Mouse (Mus musculus): ENCODE results near the gene Slc29a4. TPM values are rescaled to one million over a fixed set of nuclear protein-coding genes. Genes with fewer than 3 reads are reported as not detected.
A peak's percentile ranks its signal among the peaks of the same experiment; 100 is the strongest.

The Slc29a4 gene
- polyA plus RNA-seq, 1 experiment from 2014 or later, result 2.3 TPM

DNA sequence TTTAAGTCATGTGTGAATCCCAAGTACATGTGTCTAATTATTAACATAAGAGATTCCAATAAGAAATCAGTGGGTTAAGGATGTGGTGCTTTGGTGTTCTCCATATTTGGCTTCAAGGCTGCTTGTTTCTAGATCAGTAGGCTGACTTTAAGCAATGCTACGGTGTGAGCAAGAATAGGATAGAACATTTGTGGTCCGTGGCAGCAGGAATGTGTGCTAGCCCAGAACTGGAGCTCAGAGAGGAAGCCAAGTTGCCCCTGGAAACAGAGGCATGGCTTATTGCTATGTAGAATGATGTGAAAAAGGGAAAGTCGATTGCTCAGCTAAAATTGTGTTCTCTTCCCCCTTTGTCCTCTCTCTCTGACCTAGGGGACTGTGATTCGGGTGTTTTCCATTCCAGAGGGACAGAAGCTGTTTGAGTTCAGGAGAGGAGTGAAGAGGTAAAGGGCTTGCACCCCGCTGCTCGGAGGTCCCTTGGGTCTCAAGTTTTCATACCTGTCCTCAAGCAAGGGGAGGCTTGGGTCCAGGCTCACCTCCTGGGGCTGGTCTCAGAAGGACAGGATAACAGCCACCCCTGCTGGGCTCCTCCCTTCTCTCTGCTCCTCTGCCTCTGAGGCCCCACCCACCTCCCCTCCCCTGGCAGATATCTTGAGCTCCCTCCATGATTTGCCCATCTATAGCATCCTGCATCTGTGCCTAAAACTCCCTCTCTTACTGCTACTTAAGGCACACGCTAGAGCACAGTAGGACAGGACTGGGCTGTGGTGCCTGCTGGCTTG, 31.5 kb upstream of the Slc29a4 start:
- no peaks in the 10 kb centered on the region for H3K9me3 ChIP-seq (ENCODE audit: low read length)
- WGBS, result 90% methylated on average over 7 of the region's 7 CpGs
- H3K36me3 ChIP-seq (ENCODE audit: insufficient read depth, low read length), result peaks cover 87% of the 10 kb centered on the region
- no peak overlapping the region for H3K9ac ChIP-seq (replicated peaks; ENCODE audit: low read depth)
- no peak for ATAC-seq
- no peaks in the 10 kb centered on the region for H3K4me1 ChIP-seq (ENCODE audit: insufficient read depth, low read depth, low read length)
- H3K4me2 ChIP-seq (replicated peaks; ENCODE audit: low read depth, low read length), result no peak overlapping the region
- no peak overlapping the region for H3K27ac ChIP-seq (ENCODE audit: low read length)
- DNase-seq (ENCODE audit: low spot score), result no peak
- no peak for TF ChIP-seq CTCF (IDR thresholded peaks at IDR 0.05)
- TF ChIP-seq EP300 (IDR thresholded peaks at IDR 0.05), result no peak
- H3K27me3 ChIP-seq (replicated peaks; ENCODE audit: insufficient read depth, low read length), result no peaks in the 10 kb centered on the region
- H3K4me3 ChIP-seq (ENCODE audit: low read depth, low read length), result no peak overlapping the region

DNA sequence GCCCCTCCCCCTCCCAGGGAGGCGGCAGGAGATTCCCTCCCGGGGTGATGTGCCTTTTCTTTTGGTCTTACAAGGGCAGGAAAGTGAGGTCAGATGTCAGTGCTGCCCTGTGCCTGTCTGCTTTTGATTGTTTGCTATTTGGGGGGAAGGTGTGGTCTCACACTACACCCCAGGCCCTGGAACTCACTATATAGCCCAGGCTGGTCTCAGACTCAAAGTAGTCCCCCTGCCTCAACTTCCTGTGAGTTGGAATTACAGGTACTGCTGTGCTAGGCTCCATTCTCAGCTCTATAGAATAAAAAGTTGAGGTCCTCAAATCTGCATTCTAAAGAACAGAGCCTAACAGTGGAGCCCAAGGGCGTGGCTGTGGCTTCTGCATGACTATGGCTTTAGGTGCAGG, 24.4 kb upstream of the Slc29a4 start:
- peaks cover 42% of the 10 kb centered on the region for H3K36me3 ChIP-seq (ENCODE audit: insufficient read depth, low read length)
- no peak overlapping the region for H3K9ac ChIP-seq (replicated peaks; ENCODE audit: low read depth)
- WGBS, result 54% methylated on average over 3 of the region's 3 CpGs
- no peaks in the 10 kb centered on the region for H3K4me1 ChIP-seq (ENCODE audit: insufficient read depth, low read depth, low read length)
- TF ChIP-seq CTCF (IDR thresholded peaks at IDR 0.05) (no peak), EP300 (IDR thresholded peaks at IDR 0.05) (no peak)
- H3K27ac ChIP-seq (ENCODE audit: low read length), result no peak overlapping the region
- no peaks in the 10 kb centered on the region for H3K9me3 ChIP-seq (ENCODE audit: low read length)
- H3K4me3 ChIP-seq (ENCODE audit: low read depth, low read length), result no peak overlapping the region
- ATAC-seq, result no peak
- no peak overlapping the region for H3K4me2 ChIP-seq (replicated peaks; ENCODE audit: low read depth, low read length)
- H3K27me3 ChIP-seq (replicated peaks; ENCODE audit: insufficient read depth, low read length), result no peaks in the 10 kb centered on the region
- DNase-seq (ENCODE audit: low spot score), result no peak

DNA sequence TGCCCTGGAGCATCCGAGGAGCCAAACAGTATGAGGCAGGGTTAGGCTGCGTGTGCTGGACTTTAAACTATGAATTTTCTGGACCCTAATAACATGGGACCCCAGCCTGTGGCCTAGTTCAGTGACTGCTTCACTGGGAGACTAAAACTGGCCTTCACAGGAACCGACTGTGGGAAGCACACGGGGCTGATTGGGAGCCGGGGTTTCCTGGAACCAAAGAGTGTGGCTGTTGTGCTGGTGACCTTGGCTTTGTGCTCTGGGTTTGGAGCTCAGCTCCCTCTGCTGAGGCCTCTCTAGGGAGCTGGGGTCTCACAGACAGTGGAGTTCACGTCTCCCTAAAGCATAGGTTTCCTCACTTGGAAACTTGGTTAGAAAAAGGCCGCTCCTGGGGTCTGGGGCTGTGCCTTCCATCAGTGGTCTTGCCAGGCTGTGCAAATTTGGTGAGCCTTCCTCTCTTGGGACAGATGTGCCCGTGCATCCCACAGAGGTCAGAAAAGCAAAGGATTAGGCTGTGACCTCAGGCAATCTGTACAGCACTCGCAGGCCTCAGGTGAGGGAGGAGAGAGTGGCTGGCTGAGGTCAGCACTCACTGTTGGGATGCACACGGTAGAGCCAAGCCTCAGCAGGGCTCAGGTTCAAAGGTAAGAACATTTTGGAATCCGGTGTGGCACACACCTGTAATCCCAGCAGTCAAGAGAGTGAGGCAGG, 23.6 kb upstream of the Slc29a4 start:
- H3K4me1 ChIP-seq (ENCODE audit: insufficient read depth, low read depth, low read length), result no peaks in the 10 kb centered on the region
- H3K9ac ChIP-seq (replicated peaks; ENCODE audit: low read depth), result no peak overlapping the region
- no peak for TF ChIP-seq EP300 (IDR thresholded peaks at IDR 0.05)
- no peak for TF ChIP-seq CTCF (IDR thresholded peaks at IDR 0.05)
- H3K27ac ChIP-seq (ENCODE audit: low read length), result no peak overlapping the region
- peaks cover 34% of the 10 kb centered on the region for H3K36me3 ChIP-seq (ENCODE audit: insufficient read depth, low read length)
- DNase-seq (ENCODE audit: low spot score), result no peak
- 88% methylated on average over 11 of the region's 11 CpGs for WGBS
- no peaks in the 10 kb centered on the region for H3K27me3 ChIP-seq (replicated peaks; ENCODE audit: insufficient read depth, low read length)
- no peak overlapping the region for H3K4me2 ChIP-seq (replicated peaks; ENCODE audit: low read depth, low read length)
- H3K9me3 ChIP-seq (ENCODE audit: low read length), result no peaks in the 10 kb centered on the region
- H3K4me3 ChIP-seq (ENCODE audit: low read depth, low read length), result no peak overlapping the region
- no peak for ATAC-seq

DNA sequence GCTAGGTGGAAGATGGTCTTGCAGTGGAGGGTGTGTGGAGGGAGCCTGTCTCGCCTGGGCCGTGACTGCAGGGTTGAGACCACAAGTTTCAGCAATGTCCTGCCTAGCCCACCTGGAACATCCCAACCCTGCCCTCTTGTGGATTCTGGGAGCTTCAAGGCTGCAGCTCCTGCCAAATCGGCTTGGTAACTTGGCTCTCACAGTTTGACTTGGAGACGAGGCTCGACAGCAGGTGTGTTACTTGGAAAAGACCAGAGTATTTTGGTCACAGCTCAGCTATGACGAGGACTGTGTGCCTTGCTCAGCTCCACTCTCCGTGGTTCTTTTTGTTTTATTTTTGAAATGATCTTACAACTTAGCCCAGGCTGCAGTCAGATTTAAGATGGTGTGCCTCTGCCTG, 22.6 kb upstream of the Slc29a4 start:
- H3K36me3 ChIP-seq (ENCODE audit: insufficient read depth, low read length), result peaks cover 24% of the 10 kb centered on the region
- no peak overlapping the region for H3K27ac ChIP-seq (ENCODE audit: low read length)
- TF ChIP-seq EP300 (IDR thresholded peaks at IDR 0.05), result no peak
- 0 out of 2 replicates have a peak, but pooled peaks have one; percentile 20 for TF ChIP-seq CTCF (IDR thresholded peaks at IDR 0.05)
- no peak for ATAC-seq
- no peaks in the 10 kb centered on the region for H3K9me3 ChIP-seq (ENCODE audit: low read length)
- no peaks in the 10 kb centered on the region for H3K4me1 ChIP-seq (ENCODE audit: insufficient read depth, low read depth, low read length)
- no peaks in the 10 kb centered on the region for H3K27me3 ChIP-seq (replicated peaks; ENCODE audit: insufficient read depth, low read length)
- 81% methylated on average over 7 of the region's 7 CpGs for WGBS
- H3K4me3 ChIP-seq (ENCODE audit: low read depth, low read length), result no peak overlapping the region
- H3K4me2 ChIP-seq (replicated peaks; ENCODE audit: low read depth, low read length), result no peak overlapping the region
- DNase-seq (ENCODE audit: low spot score), result no peak
- no peak overlapping the region for H3K9ac ChIP-seq (replicated peaks; ENCODE audit: low read depth)

DNA sequence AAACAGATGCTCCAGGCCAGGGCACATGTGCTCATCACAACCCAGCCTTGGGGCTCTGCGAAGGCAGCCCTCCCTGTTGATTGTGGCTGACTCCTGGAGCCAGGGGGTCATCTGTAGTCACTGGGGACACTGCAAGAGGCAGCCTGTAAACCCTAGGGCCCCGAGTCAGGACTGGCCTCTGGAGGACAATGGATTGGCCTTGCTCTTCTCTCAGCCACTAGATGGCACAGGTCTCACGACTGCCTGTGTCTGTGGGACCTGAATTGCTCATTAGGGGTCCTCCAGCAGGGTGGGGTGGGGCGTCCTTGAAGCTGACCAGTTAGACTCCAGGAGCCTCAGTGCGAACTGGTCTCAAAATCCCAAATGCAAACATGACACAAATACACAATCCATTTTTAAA, 19.2 kb upstream of the Slc29a4 start:
- 0 out of 2 replicates have a peak, but pooled peaks cover 5% of the 10 kb centered on the region for H3K36me3 ChIP-seq (ENCODE audit: insufficient read depth, low read length)
- no peak overlapping the region for H3K4me2 ChIP-seq (replicated peaks; ENCODE audit: low read depth, low read length)
- ATAC-seq (no peak; the same call in 1 of the 2 replicates), DNase-seq (ENCODE audit: low spot score) (no peak)
- H3K4me1 ChIP-seq (ENCODE audit: insufficient read depth, low read depth, low read length), result no peaks in the 10 kb centered on the region
- no peaks in the 10 kb centered on the region for H3K9me3 ChIP-seq (ENCODE audit: low read length)
- 22% methylated on average over 5 of the region's 5 CpGs for WGBS
- no peak overlapping the region for H3K27ac ChIP-seq (ENCODE audit: low read length)
- TF ChIP-seq CTCF (IDR thresholded peaks at IDR 0.05) (peak; percentile 62), EP300 (IDR thresholded peaks at IDR 0.05) (no peak)
- no peak overlapping the region for H3K4me3 ChIP-seq (ENCODE audit: low read depth, low read length)
- no peak overlapping the region for H3K9ac ChIP-seq (replicated peaks; ENCODE audit: low read depth)
- H3K27me3 ChIP-seq (replicated peaks; ENCODE audit: insufficient read depth, low read length), result no peaks in the 10 kb centered on the region

DNA sequence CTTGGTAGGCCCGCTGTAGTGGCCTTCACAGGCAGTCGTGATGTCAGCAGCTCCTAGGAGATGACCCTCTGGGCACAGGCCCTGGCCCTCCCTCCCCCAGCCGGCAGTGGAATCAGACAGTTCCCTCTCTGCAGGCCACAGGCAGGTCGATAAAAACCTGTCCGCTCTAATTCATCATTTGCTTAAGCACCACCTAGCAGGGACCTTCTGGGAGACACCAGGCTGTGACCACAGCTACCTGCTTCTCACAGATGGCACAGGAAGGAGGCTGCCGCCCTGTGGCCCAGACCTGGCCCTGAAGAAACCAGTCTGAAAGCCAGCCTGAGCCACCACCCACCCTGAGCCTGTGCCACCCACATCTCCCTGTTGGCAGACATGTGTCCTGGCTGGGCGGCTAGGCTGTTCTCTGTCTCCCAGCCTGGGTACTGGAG, 14.2 kb upstream of the Slc29a4 start:
- 43% methylated on average over 7 of the region's 7 CpGs for WGBS
- no peak for ATAC-seq
- Histone ChIP-seq H3K27me3 (replicated peaks; ENCODE audit: insufficient read depth, low read length) (no peaks in the 10 kb centered on the region), H3K36me3 (ENCODE audit: insufficient read depth, low read length) (no peaks in the 10 kb centered on the region), H3K9ac (replicated peaks; ENCODE audit: low read depth) (no peak overlapping the region), H3K27ac (ENCODE audit: low read length) (no peak overlapping the region), H3K9me3 (ENCODE audit: low read length) (no peaks in the 10 kb centered on the region), H3K4me2 (replicated peaks; ENCODE audit: low read depth, low read length) (no peak overlapping the region), H3K4me3 (ENCODE audit: low read depth, low read length) (no peak overlapping the region), H3K4me1 (ENCODE audit: insufficient read depth, low read depth, low read length) (no peaks in the 10 kb centered on the region)
- no peak for DNase-seq (ENCODE audit: low spot score)
- TF ChIP-seq EP300 (IDR thresholded peaks at IDR 0.05) (no peak), CTCF (IDR thresholded peaks at IDR 0.05) (no peak)
